Comparison of ENCODE assay signal across 19 mouse cellular contexts in the genomic region with DNA sequence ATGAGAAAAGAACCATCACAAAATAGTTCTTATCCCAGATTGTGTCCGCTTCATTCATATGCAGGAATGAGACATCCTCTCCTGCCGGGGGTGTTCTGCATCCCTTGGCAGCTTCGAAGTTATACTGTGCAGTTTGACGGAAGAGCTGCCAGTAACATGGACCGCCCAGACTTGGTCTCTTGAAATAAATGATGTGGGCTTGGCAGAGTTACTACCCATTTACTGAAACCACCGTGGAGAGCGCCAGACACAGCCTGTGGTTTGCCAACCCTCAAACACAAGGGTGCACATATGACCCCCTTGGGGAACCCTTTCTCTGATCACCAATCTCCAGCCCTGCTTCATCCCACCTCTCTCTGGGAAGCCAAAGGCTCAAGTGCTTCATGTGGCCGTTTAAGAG.
DNase-seq lines count a peak whose midpoint lies in the region; ATAC-seq and TF ChIP-seq lines count a peak whose summit lies in the region.
"Had no signal": no experiment of that assay in that cellular context is flagged by ENCODE, and none has a peak within 500 bp of the region (broad histone marks: within the 10 kb centered on the region; RNA-seq: fewer than 3 reads in every experiment).

No protein-coding gene starts in this region.

- H3K9me3 ChIP-seq in hindbrain, embryonic 16.5 days (ENCODE audit: control insufficient read depth, low read length), result 0 out of 2 replicates have a peak, but pooled peaks cover 2% of the 10 kb centered on the region
- H3K9me3 ChIP-seq in hindbrain, embryonic 14.5 days (ENCODE audit: control insufficient read depth, low read length), result no peaks in the 10 kb centered on the region
- H3K9me3 ChIP-seq in midbrain, postnatal 0 days (ENCODE audit: low read length), result no peaks in the 10 kb centered on the region
- 0 out of 2 replicates have a peak, but pooled peaks cover 5% of the 10 kb centered on the region for H3K9me3 ChIP-seq in midbrain, embryonic 14.5 days (ENCODE audit: control insufficient read depth, low read length)
- no peaks in the 10 kb centered on the region for H3K9me3 ChIP-seq in intestine, postnatal 0 days (ENCODE audit: control insufficient read depth)

- no peak overlapping the region for H3K4me2 ChIP-seq in hindbrain, embryonic 16.5 days (ENCODE audit: low read length)
- no peak overlapping the region for H3K4me2 ChIP-seq in hindbrain, embryonic 14.5 days (replicated peaks)
- no peak overlapping the region for H3K4me2 ChIP-seq in midbrain, postnatal 0 days (ENCODE audit: low read depth, low read length, poor library complexity, severe bottlenecking)
- H3K4me2 ChIP-seq in midbrain, embryonic 14.5 days (ENCODE audit: low read length), result no peak overlapping the region
- no peak overlapping the region for H3K4me2 ChIP-seq in intestine, postnatal 0 days (replicated peaks; ENCODE audit: low read depth)
- H3K4me2 ChIP-seq: heart, embryonic 12.5 days; neural tube, embryonic 12.5 days had no signal

- no peak overlapping the region for H3K4me3 ChIP-seq in hindbrain, embryonic 16.5 days (ENCODE audit: low read length)
- H3K4me3 ChIP-seq in hindbrain, embryonic 14.5 days (replicated peaks; ENCODE audit: low read length), result no peak overlapping the region
- no peak overlapping the region for H3K4me3 ChIP-seq in midbrain, postnatal 0 days (ENCODE audit: low read depth, low read length)
- no peak overlapping the region for H3K4me3 ChIP-seq in midbrain, embryonic 14.5 days (replicated peaks; ENCODE audit: low read depth, low read length)
- H3K4me3 ChIP-seq in intestine, postnatal 0 days (ENCODE audit: low read depth, low read length), result no peak overlapping the region
- H3K4me3 ChIP-seq: heart, embryonic 12.5 days; left cerebral cortex, adult 2 months; neural tube, embryonic 12.5 days had no signal

- TF ChIP-seq CTCF in midbrain, postnatal 0 days (IDR thresholded peaks at IDR 0.05), result no peak
- no peak for TF ChIP-seq CTCF in intestine, postnatal 0 days (IDR thresholded peaks at IDR 0.05; ENCODE audit: low read depth)

- H3K36me3 ChIP-seq in hindbrain, embryonic 16.5 days (ENCODE audit: control insufficient read depth, insufficient read depth, low read length), result peaks cover 3% of the 10 kb centered on the region; the same call in 1 of the 2 replicates
- H3K36me3 ChIP-seq in hindbrain, embryonic 14.5 days (replicated peaks; ENCODE audit: control insufficient read depth, insufficient read depth), result no peaks in the 10 kb centered on the region
- H3K36me3 ChIP-seq in midbrain, postnatal 0 days (ENCODE audit: insufficient read depth, low read length), result no peaks in the 10 kb centered on the region
- no peaks in the 10 kb centered on the region for H3K36me3 ChIP-seq in midbrain, embryonic 14.5 days (ENCODE audit: control insufficient read depth, insufficient read depth, low read length)
- H3K36me3 ChIP-seq in intestine, postnatal 0 days (ENCODE audit: control insufficient read depth, insufficient read depth), result peaks cover 16% of the 10 kb centered on the region
- H3K36me3 ChIP-seq: neural tube, embryonic 12.5 days had no signal

- ATAC-seq in hindbrain, embryonic 16.5 days, result peak; percentile 60; the same call in 1 of the 2 replicates
- ATAC-seq in hindbrain, embryonic 14.5 days (ENCODE audit: low FRiP score), result no peak
- ATAC-seq in midbrain, postnatal 0 days (ENCODE audit: low FRiP score), result no peak
- ATAC-seq in midbrain, embryonic 14.5 days (ENCODE audit: low FRiP score, low TSS enrichment), result no peak
- no peak for ATAC-seq in intestine, postnatal 0 days
- ATAC-seq: liver, postnatal 0 days had no signal

- 67% methylated on average over 8 of the region's 8 CpGs for WGBS in hindbrain, embryonic 16.5 days
- WGBS in hindbrain, embryonic 14.5 days, result 76% methylated on average over 8 of the region's 8 CpGs
- WGBS in midbrain, postnatal 0 days, result 69% methylated on average over 8 of the region's 8 CpGs
- WGBS in midbrain, embryonic 14.5 days, result 82% methylated on average over 8 of the region's 8 CpGs
- 82% methylated on average over 8 of the region's 8 CpGs for WGBS in intestine, postnatal 0 days

- H3K27me3 ChIP-seq in hindbrain, embryonic 16.5 days (replicated peaks; ENCODE audit: control insufficient read depth, insufficient read depth, low read length), result no peaks in the 10 kb centered on the region
- no peaks in the 10 kb centered on the region for H3K27me3 ChIP-seq in hindbrain, embryonic 14.5 days (ENCODE audit: control insufficient read depth, insufficient read depth, low read length)
- no peaks in the 10 kb centered on the region for H3K27me3 ChIP-seq in midbrain, postnatal 0 days (ENCODE audit: insufficient read depth, low read length)
- no peaks in the 10 kb centered on the region for H3K27me3 ChIP-seq in midbrain, embryonic 14.5 days (ENCODE audit: control insufficient read depth, insufficient read depth, low read length)
- H3K27me3 ChIP-seq in intestine, postnatal 0 days (replicated peaks; ENCODE audit: control insufficient read depth, insufficient read depth, low read length), result no peaks in the 10 kb centered on the region
- H3K27me3 ChIP-seq: heart, embryonic 12.5 days; neural tube, embryonic 12.5 days had no signal

- peak; percentile 5 to 17 for DNase-seq in cerebellum, postnatal 14 days
- DNase-seq in cerebellum, adult 11 months, result no peak
- no peak for DNase-seq in hindbrain, embryonic 14.5 days (ENCODE audit: low spot score)
- peak; percentile 43 for DNase-seq in midbrain, postnatal 0 days (ENCODE audit: low spot score)
- DNase-seq in midbrain, embryonic 14.5 days, result no peak
- peak; percentile 59 for DNase-seq in telencephalon, adult 2 months (ENCODE audit: low read depth, low spot score)
- DNase-seq: adrenal gland, adult 2 months; cerebellum, adult 9-10 months; kidney, adult 9 months; kidney, postnatal 4 days; liver; liver, postnatal 0 days; lung, postnatal 36 days; thymus, postnatal 36 days had no signal

- no peak overlapping the region for H3K9ac ChIP-seq in hindbrain, embryonic 16.5 days (ENCODE audit: low read depth, low read length)
- no peak overlapping the region for H3K9ac ChIP-seq in hindbrain, embryonic 14.5 days
- no peak overlapping the region for H3K9ac ChIP-seq in midbrain, postnatal 0 days (replicated peaks; ENCODE audit: low read length, poor library complexity, severe bottlenecking)
- H3K9ac ChIP-seq in midbrain, embryonic 14.5 days (replicated peaks; ENCODE audit: low read length), result no peak overlapping the region
- H3K9ac ChIP-seq in intestine, postnatal 0 days (ENCODE audit: low read depth, low read length), result no peak overlapping the region
- H3K9ac ChIP-seq: heart, embryonic 12.5 days; liver, postnatal 0 days; neural tube, embryonic 12.5 days had no signal

- no peaks in the 10 kb centered on the region for H3K4me1 ChIP-seq in hindbrain, embryonic 16.5 days (ENCODE audit: control insufficient read depth, insufficient read depth, low read depth, low read length)
- H3K4me1 ChIP-seq in hindbrain, embryonic 14.5 days (replicated peaks; ENCODE audit: control insufficient read depth, insufficient read depth, low read length), result no peaks in the 10 kb centered on the region
- no peaks in the 10 kb centered on the region for H3K4me1 ChIP-seq in midbrain, postnatal 0 days (ENCODE audit: insufficient read depth, low read length)
- H3K4me1 ChIP-seq in midbrain, embryonic 14.5 days (ENCODE audit: control insufficient read depth, insufficient read depth, low read length), result no peaks in the 10 kb centered on the region
- no peaks in the 10 kb centered on the region for H3K4me1 ChIP-seq in intestine, postnatal 0 days (replicated peaks; ENCODE audit: control insufficient read depth, insufficient read depth, low read length)
- H3K4me1 ChIP-seq: neural tube, embryonic 12.5 days had no signal

- no peak overlapping the region for H3K27ac ChIP-seq in hindbrain, embryonic 16.5 days (ENCODE audit: low read depth, low read length)
- H3K27ac ChIP-seq in hindbrain, embryonic 14.5 days, result no peak overlapping the region
- no peak overlapping the region for H3K27ac ChIP-seq in midbrain, postnatal 0 days (ENCODE audit: low read depth, low read length)
- no peak overlapping the region for H3K27ac ChIP-seq in midbrain, embryonic 14.5 days (replicated peaks; ENCODE audit: low read depth, low read length)
- H3K27ac ChIP-seq in intestine, postnatal 0 days (ENCODE audit: low read depth, low read length), result no peak overlapping the region
- H3K27ac ChIP-seq: left cerebral cortex, adult 2 months; neural tube, embryonic 12.5 days had no signal

Comparison
In these comparisons a context has a peak if more than half of its experiments do, and no peak if none do; other contexts are left out.
1. DNase-seq: peak in cerebellum, postnatal 14 days (2 of 2), midbrain, postnatal 0 days (single experiment) and telencephalon, adult 2 months (single experiment); none in cerebellum, adult 11 months (single experiment), hindbrain, embryonic 14.5 days (single experiment) and midbrain, embryonic 14.5 days (single experiment).